Comparison of ENCODE assay signal across 8 mouse cellular contexts in genomic region chr8:84978248-84978940, GRCm38 (mm10). TPM values are rescaled to one million over a fixed set of nuclear protein-coding genes. Genes with fewer than 3 reads are reported as not detected.
DNase-seq lines count a peak whose midpoint lies in the region; ATAC-seq and TF ChIP-seq lines count a peak whose summit lies in the region.

Junb (minus strand) TSS chr8:84978718.

- H3K4me2 ChIP-seq in forebrain, postnatal 0 days (ENCODE audit: low read depth) = peak within 1 kb of the TSS; percentile 81
- H3K4me2 ChIP-seq in neural tube, embryonic 15.5 days = peak within 1 kb of the TSS; percentile 99

- H3K4me1 ChIP-seq in E14TG2a.4 (replicated peaks; ENCODE audit: low read depth, low read length) = peaks cover 68% of the 10 kb centered on the region
- H3K4me1 ChIP-seq in forebrain, postnatal 0 days (ENCODE audit: insufficient read depth) = peaks cover 19% of the 10 kb centered on the region; the same call in 1 of the 2 replicates
- H3K4me1 ChIP-seq in lung, adult 2 months (ENCODE audit: control insufficient read depth, insufficient read depth, low read length) = peaks cover 36% of the 10 kb centered on the region
- peaks cover 68% of the 10 kb centered on the region for H3K4me1 ChIP-seq in neural tube, embryonic 15.5 days

- peak; percentile 59 for ATAC-seq in forebrain, postnatal 0 days
- ATAC-seq in neural tube, embryonic 15.5 days (ENCODE audit: low FRiP score) = peak; percentile 56

- 3% methylated on average over 63 of the region's 63 CpGs for WGBS in forebrain, postnatal 0 days
- under 1% methylated on average over 63 of the region's 63 CpGs for WGBS in lung, adult 2 months
- under 1% methylated on average over 62 of the region's 63 CpGs for WGBS in neural tube, embryonic 15.5 days

- H3K27ac ChIP-seq in forebrain, postnatal 0 days (ENCODE audit: low read depth, low read length) = peak within 1 kb of the TSS; percentile 71
- H3K27ac ChIP-seq in layer of hippocampus, adult 2 months = peak within 1 kb of the TSS; percentile 99
- peak within 1 kb of the TSS; percentile 65 for H3K27ac ChIP-seq in neural tube, embryonic 15.5 days (replicated peaks)

- peak within 1 kb of the TSS; percentile 58 for H3K9ac ChIP-seq in forebrain, postnatal 0 days
- H3K9ac ChIP-seq in neural tube, embryonic 15.5 days (replicated peaks) = peak within 1 kb of the TSS; percentile 55

- intact Hi-C loops in heart, postnatal 36 days (cut with DNase I) = loop anchor here (5.0 kb wide), 2 partner anchors 49 to 316 kb away; partner anchors contain the start of genes Asna1, Ier2 and Trir

- DNase-seq in cerebellum, adult 11 months = peak; percentile 87
- DNase-seq in forebrain, postnatal 0 days = peak; percentile 93
- peak; percentile 96 to 97 for DNase-seq in heart, postnatal 36 days
- peak; percentile 93 to 97 for DNase-seq in layer of hippocampus, adult 2 months (ENCODE audit: low spot score in 2 of 2)
- DNase-seq in lung, adult 2 months = peak; percentile 98
- peak; percentile 89 for DNase-seq in testis, postnatal 10 days (ENCODE audit: low spot score)

- peaks cover 16% of the 10 kb centered on the region for H3K36me3 ChIP-seq in E14TG2a.4 (ENCODE audit: insufficient read depth, low read length)
- H3K36me3 ChIP-seq in forebrain, postnatal 0 days (ENCODE audit: insufficient read depth) = peaks cover 9% of the 10 kb centered on the region
- peaks cover 13% of the 10 kb centered on the region for H3K36me3 ChIP-seq in neural tube, embryonic 15.5 days

- H3K4me3 ChIP-seq in E14TG2a.4 (replicated peaks; ENCODE audit: low read length) = peak within 1 kb of the TSS; percentile 91
- H3K4me3 ChIP-seq in forebrain, postnatal 0 days (ENCODE audit: low read depth, low read length) = peak within 1 kb of the TSS; percentile 49
- peak within 1 kb of the TSS; percentile 85 for H3K4me3 ChIP-seq in layer of hippocampus, adult 2 months
- H3K4me3 ChIP-seq in lung, adult 2 months (replicated peaks; ENCODE audit: extremely low read depth, low read depth, low read length) = peak within 1 kb of the TSS; percentile 71
- H3K4me3 ChIP-seq in neural tube, embryonic 15.5 days (replicated peaks) = peak within 1 kb of the TSS; percentile 59

- TF ChIP-seq POLR2A in lung, adult 2 months (IDR thresholded peaks at IDR 0.05; ENCODE audit: borderline replicate concordance, extremely low read depth, low read depth, low read length) = peak; percentile 100

- TF ChIP-seq CTCF in E14TG2a.4 (conservative IDR thresholded peaks at IDR 0.05; ENCODE audit: low read length) = no peak
- TF ChIP-seq CTCF in forebrain, postnatal 0 days (IDR thresholded peaks at IDR 0.05; ENCODE audit: low read depth) = no peak
- no peak for TF ChIP-seq CTCF in layer of hippocampus, adult 2 months (conservative IDR thresholded peaks at IDR 0.05)
- no peak for TF ChIP-seq CTCF in lung, adult 2 months (IDR thresholded peaks at IDR 0.05; ENCODE audit: insufficient read depth, low read length)

- no peaks in the 10 kb centered on the region for H3K27me3 ChIP-seq in E14TG2a.4 (ENCODE audit: insufficient read depth, low read length)
- no peaks in the 10 kb centered on the region for H3K27me3 ChIP-seq in forebrain, postnatal 0 days (ENCODE audit: insufficient read depth, low read length)
- H3K27me3 ChIP-seq in neural tube, embryonic 15.5 days (replicated peaks) = no peaks in the 10 kb centered on the region; the same call in none of the 2 replicates

- no peaks in the 10 kb centered on the region for H3K9me3 ChIP-seq in E14TG2a.4 (ENCODE audit: low read length)
- H3K9me3 ChIP-seq in forebrain, postnatal 0 days (ENCODE audit: low read length) = no peaks in the 10 kb centered on the region
- H3K9me3 ChIP-seq in neural tube, embryonic 15.5 days (replicated peaks) = no peaks in the 10 kb centered on the region

RNA-seq across cellular contexts. Expression of gene Junb, which starts in this region (rescaled TPM):
- 21.9 and 22.2 TPM in 2 replicates for total RNA-seq in forebrain, postnatal 0 days (2014; rRNA removed)
- polyA plus RNA-seq in forebrain, postnatal 0 days (2015; fragmentation: Nextera tagmentation; extraction: Ambion mirVana) = 10.1 and 15.9 TPM in 2 replicates
- 10 to 100 TPM; 14.9 to 26.9 TPM for total RNA-seq in heart, postnatal 36 days (2021)
- 10 to 100 TPM; 57.7 to 63.0 TPM for total RNA-seq in layer of hippocampus, adult 2 months (2021)
- polyA plus RNA-seq in lung, adult 2 months (2012; rRNA removed) = 80.8 and 125 TPM in 2 replicates
- polyA plus RNA-seq in neural tube, embryonic 15.5 days (2015; fragmentation: Nextera tagmentation; extraction: Ambion mirVana) = 9.4 and 15.1 TPM in 2 replicates

Comparison
In these comparisons a context has a peak if more than half of its experiments do, and no peak if none do; other contexts are left out.
1. Peak in every context shown above with its lines: DNase-seq, ATAC-seq, H3K4me3 ChIP-seq and H3K27ac ChIP-seq.